Mouse (Mus musculus) myocyte (in vitro differentiated cells): ENCODE measurements around the gene Phka2.

ENCODE experiments used
- CEBPB ChIP-seq: IDR thresholded peaks from 2 replicates; pipeline ENCODE4 v1.6.1; 2011; ENCODE audit warnings: mild to moderate bottlenecking, moderate library complexity; ENCODE audit not compliant: poor library complexity, insufficient read depth, severe bottlenecking
- E2F4 ChIP-seq: IDR thresholded peaks from one replicate; pipeline ENCODE4 v1.6.1; 2011; ENCODE audit warnings: mild to moderate bottlenecking, control low read depth, moderate library complexity; ENCODE audit not compliant: insufficient read depth
- MAX ChIP-seq: IDR thresholded peaks from one replicate; pipeline ENCODE4 v1.6.1; 2011; ENCODE audit warnings: low read depth, mild to moderate bottlenecking, control low read depth
- MYOD1 ChIP-seq, 3 experiments: IDR thresholded peaks; one replicate each; pipeline ENCODE4 v1.6.1; 2011; ENCODE audit warnings: control low read depth in 2 of 3, low read depth in 2 of 3, mild to moderate bottlenecking in 2 of 3, moderate library complexity in 1 of 3; ENCODE audit not compliant: insufficient read length in 2 of 3, control insufficient read depth in 1 of 3
- MYOG ChIP-seq, 3 experiments: IDR thresholded peaks; one replicate each; pipeline ENCODE4 v1.6.1; 2011; ENCODE audit warnings: control low read depth in 2 of 3, low read depth in 2 of 3, mild to moderate bottlenecking in 2 of 3; ENCODE audit not compliant: insufficient read length in 2 of 3, control insufficient read depth in 1 of 3, insufficient read depth in 1 of 3
- POLR2A ChIP-seq: IDR thresholded peaks from one replicate; pipeline ENCODE4 v1.6.1; 2011; ENCODE audit warnings: low read depth, mild to moderate bottlenecking, control low read depth, moderate library complexity; ENCODE audit not compliant: insufficient read length
- POLR2AphosphoS2 ChIP-seq: IDR thresholded peaks from one replicate; pipeline ENCODE4 v1.6.1; 2011; ENCODE audit warnings: low read depth, control low read depth; ENCODE audit not compliant: insufficient read length
- REST ChIP-seq: IDR thresholded peaks from one replicate; pipeline ENCODE4 v1.6.1; 2011; ENCODE audit warnings: mild to moderate bottlenecking, control low read depth, moderate library complexity; ENCODE audit not compliant: insufficient read depth, insufficient read length
- SRF ChIP-seq: IDR thresholded peaks from one replicate; pipeline ENCODE4 v1.6.1; 2011; ENCODE audit warnings: low read depth; ENCODE audit not compliant: control insufficient read depth, insufficient read length
- TCF12 ChIP-seq: IDR thresholded peaks from one replicate; pipeline ENCODE4 v1.6.1; 2011; ENCODE audit warnings: mild to moderate bottlenecking, control low read depth; ENCODE audit not compliant: poor library complexity, insufficient read depth, severe bottlenecking
- USF1 ChIP-seq: IDR thresholded peaks from one replicate; pipeline ENCODE4 v1.6.1; 2011; ENCODE audit warnings: low read depth, mild to moderate bottlenecking, control low read depth, moderate library complexity

DNA sequence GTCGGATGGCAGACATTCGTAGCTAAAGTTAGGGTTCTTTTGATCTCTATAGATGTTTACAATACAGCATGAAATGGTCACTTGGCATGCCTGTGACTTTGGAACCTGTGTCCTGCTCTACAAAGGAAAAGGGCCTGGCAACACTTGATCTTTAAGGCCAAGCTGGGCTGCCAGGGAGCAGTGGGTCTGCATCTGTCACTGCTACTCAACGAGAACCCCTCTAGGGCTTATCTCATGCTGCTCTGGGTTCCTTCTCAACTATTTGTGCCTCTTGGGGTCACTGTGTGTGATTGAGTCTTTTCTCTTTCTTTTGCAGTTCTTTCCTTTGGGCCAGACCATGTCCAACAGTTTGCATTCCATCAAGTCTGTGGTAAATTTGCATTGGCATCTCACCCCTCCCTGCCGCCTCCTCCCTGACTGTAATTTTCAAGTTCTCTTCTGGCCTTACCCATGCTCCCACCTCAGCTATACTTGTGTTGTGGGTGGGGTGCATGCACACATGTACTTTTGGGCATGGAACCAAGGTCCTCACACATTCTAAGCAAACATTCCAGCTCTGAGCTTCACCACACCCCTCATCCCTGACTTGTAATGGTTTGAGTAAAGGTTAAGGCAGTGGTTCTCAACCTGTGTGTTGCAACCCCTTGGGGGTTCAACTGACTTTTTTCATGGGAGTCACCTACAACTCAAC, 82.3 kb downstream of the Phka2 start:
- TF ChIP-seq MYOD1 (IDR thresholded peaks at IDR 0.05; ENCODE audit: control insufficient read depth in 1 of 3, insufficient read length in 2 of 3, low read depth in 2 of 3) (peak in 2 of 3 experiments; percentile 54 to 57), POLR2AphosphoS2 (no peak), E2F4 (no peak), POLR2A (no peak), TCF12 (no peak), MAX (no peak), REST (no peak), CEBPB (no peak), SRF (no peak), USF1 (no peak), MYOG (IDR thresholded peaks at IDR 0.05; ENCODE audit: control insufficient read depth in 1 of 3, insufficient read depth in 1 of 3, insufficient read length in 2 of 3, low read depth in 2 of 3) (peak in 1 of 3 experiments; percentile 26)
